10 mouse cellular contexts compared by ENCODE assay signal in the genomic region with DNA sequence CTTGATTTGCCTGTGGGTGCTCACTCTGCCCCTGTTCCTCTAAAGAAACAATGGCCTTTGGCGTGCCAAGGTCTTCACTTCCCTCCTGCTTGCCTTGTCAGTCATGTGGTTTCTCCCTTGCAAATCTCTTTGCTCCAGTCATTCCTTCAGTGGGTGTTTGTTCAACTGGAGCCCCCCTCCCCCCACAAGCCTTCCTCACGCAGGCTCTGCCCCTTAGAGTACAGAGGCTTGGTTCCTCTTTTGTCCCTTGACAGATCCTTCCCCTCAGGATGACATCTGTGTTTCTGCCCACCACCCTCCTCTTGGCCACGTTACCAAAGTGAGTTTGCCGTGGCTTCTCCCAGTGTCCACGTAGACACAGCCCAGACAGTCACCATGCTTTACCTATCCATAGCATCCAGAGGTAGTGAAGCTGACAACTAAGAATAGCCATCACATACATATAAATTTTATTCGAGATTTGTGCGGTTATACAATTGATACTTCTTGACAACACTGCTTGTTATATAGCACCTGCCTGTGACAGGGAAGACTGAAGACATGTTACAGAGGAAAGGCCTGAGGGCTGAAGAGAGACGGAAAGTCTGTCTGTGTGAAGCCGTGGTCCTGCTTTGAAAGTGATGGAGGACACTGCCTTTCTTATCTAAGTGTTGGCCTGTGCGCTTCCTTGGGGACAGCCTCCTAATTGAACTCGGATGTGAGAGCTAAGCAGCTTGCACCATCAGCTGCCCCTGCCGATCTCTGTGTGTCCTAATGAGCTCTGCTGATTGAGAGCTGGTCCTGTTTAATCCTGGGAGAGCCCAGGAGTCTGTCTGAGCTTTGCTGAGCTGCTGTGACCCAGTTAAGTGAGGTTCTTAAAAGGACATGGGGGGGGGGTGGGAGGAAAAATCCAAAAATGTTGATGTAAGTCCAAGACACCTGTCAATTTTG.
DNase-seq lines count a peak whose midpoint lies in the region; ATAC-seq lines count a peak whose summit lies in the region.
"Had no signal": no experiment of that assay in that cellular context is flagged by ENCODE, and none has a peak within 500 bp of the region (broad histone marks: within the 10 kb centered on the region; RNA-seq: fewer than 3 reads in every experiment).

No protein-coding gene starts in this region.

- 42% methylated on average over 12 of the region's 12 CpGs for WGBS in hindbrain, embryonic 11.5 days
- WGBS in hindbrain, embryonic 16.5 days = 40% methylated on average over 12 of the region's 12 CpGs
- 38% methylated on average over 12 of the region's 12 CpGs for WGBS in hindbrain, embryonic 14.5 days
- 29% methylated on average over 12 of the region's 12 CpGs for WGBS in midbrain, embryonic 16.5 days

- H3K4me1 ChIP-seq in hindbrain, embryonic 11.5 days (replicated peaks; ENCODE audit: control insufficient read depth, insufficient read depth, low read length) = no peaks in the 10 kb centered on the region
- peaks cover 4% of the 10 kb centered on the region; the same call in 1 of the 2 replicates for H3K4me1 ChIP-seq in hindbrain, embryonic 16.5 days (ENCODE audit: control insufficient read depth, insufficient read depth, low read depth, low read length)
- H3K4me1 ChIP-seq in hindbrain, embryonic 14.5 days (replicated peaks; ENCODE audit: control insufficient read depth, insufficient read depth, low read length) = peaks cover 11% of the 10 kb centered on the region; the same call in 1 of the 2 replicates
- H3K4me1 ChIP-seq in midbrain, embryonic 16.5 days (ENCODE audit: control insufficient read depth, insufficient read depth, low read length) = peaks cover 16% of the 10 kb centered on the region

- H3K9ac ChIP-seq in hindbrain, embryonic 11.5 days (ENCODE audit: low read depth, low read length) = no peak overlapping the region
- H3K9ac ChIP-seq in hindbrain, embryonic 16.5 days (ENCODE audit: low read depth, low read length) = no peak overlapping the region
- no peak overlapping the region for H3K9ac ChIP-seq in hindbrain, embryonic 14.5 days
- no peak overlapping the region for H3K9ac ChIP-seq in midbrain, embryonic 16.5 days (ENCODE audit: low read depth, low read length)

- no peaks in the 10 kb centered on the region for H3K36me3 ChIP-seq in hindbrain, embryonic 11.5 days (ENCODE audit: control insufficient read depth, insufficient read depth, low read length)
- no peaks in the 10 kb centered on the region for H3K36me3 ChIP-seq in hindbrain, embryonic 16.5 days (ENCODE audit: control insufficient read depth, insufficient read depth, low read length)
- no peaks in the 10 kb centered on the region for H3K36me3 ChIP-seq in hindbrain, embryonic 14.5 days (replicated peaks; ENCODE audit: control insufficient read depth, insufficient read depth)
- no peaks in the 10 kb centered on the region for H3K36me3 ChIP-seq in midbrain, embryonic 16.5 days (ENCODE audit: control insufficient read depth, insufficient read depth, low read length)

- peak; percentile 32 for DNase-seq in hindbrain, embryonic 11.5 days (ENCODE audit: low spot score)
- no peak for DNase-seq in hindbrain, embryonic 14.5 days (ENCODE audit: low spot score)
- no peak for DNase-seq in layer of hippocampus, postnatal 10 days (ENCODE audit: low spot score in 2 of 2)
- DNase-seq in thymus, postnatal 0 days (ENCODE audit: low spot score) = no peak
- DNase-seq: adrenal gland, postnatal 10 days had no signal

- no peaks in the 10 kb centered on the region for H3K9me3 ChIP-seq in hindbrain, embryonic 11.5 days (ENCODE audit: control insufficient read depth, low read length)
- no peaks in the 10 kb centered on the region for H3K9me3 ChIP-seq in hindbrain, embryonic 16.5 days (ENCODE audit: control insufficient read depth, low read length)
- no peaks in the 10 kb centered on the region for H3K9me3 ChIP-seq in hindbrain, embryonic 14.5 days (ENCODE audit: control insufficient read depth, low read length)
- no peaks in the 10 kb centered on the region for H3K9me3 ChIP-seq in midbrain, embryonic 16.5 days (replicated peaks; ENCODE audit: control insufficient read depth, low read length, poor library complexity, severe bottlenecking)

- no peak overlapping the region for H3K4me2 ChIP-seq in hindbrain, embryonic 11.5 days (replicated peaks; ENCODE audit: low read depth, low read length)
- no peak overlapping the region for H3K4me2 ChIP-seq in hindbrain, embryonic 16.5 days (ENCODE audit: low read length)
- no peak overlapping the region for H3K4me2 ChIP-seq in hindbrain, embryonic 14.5 days (replicated peaks)
- H3K4me2 ChIP-seq in midbrain, embryonic 16.5 days (ENCODE audit: low read length) = no peak overlapping the region

- peak overlapping the region; percentile 20; the same call in 1 of the 2 replicates for H3K27ac ChIP-seq in hindbrain, embryonic 11.5 days (ENCODE audit: low read depth, low read length)
- no peak overlapping the region for H3K27ac ChIP-seq in hindbrain, embryonic 16.5 days (ENCODE audit: low read depth, low read length)
- H3K27ac ChIP-seq in hindbrain, embryonic 14.5 days = 0 out of 2 replicates have a peak overlapping the region, but pooled peaks have one; percentile 9
- 0 out of 2 replicates have a peak overlapping the region, but pooled peaks have one; percentile 5 for H3K27ac ChIP-seq in midbrain, embryonic 16.5 days (ENCODE audit: low read length)

- H3K27me3 ChIP-seq in hindbrain, embryonic 11.5 days (ENCODE audit: control insufficient read depth, insufficient read depth, low read length) = no peaks in the 10 kb centered on the region
- no peaks in the 10 kb centered on the region for H3K27me3 ChIP-seq in hindbrain, embryonic 16.5 days (replicated peaks; ENCODE audit: control insufficient read depth, insufficient read depth, low read length)
- H3K27me3 ChIP-seq in hindbrain, embryonic 14.5 days (ENCODE audit: control insufficient read depth, insufficient read depth, low read length) = no peaks in the 10 kb centered on the region
- no peaks in the 10 kb centered on the region for H3K27me3 ChIP-seq in midbrain, embryonic 16.5 days (ENCODE audit: control insufficient read depth, insufficient read depth, low read depth, low read length)

- no peak overlapping the region for H3K4me3 ChIP-seq in hindbrain, embryonic 11.5 days (ENCODE audit: low read depth, low read length)
- no peak overlapping the region for H3K4me3 ChIP-seq in hindbrain, embryonic 16.5 days (ENCODE audit: low read length)
- no peak overlapping the region for H3K4me3 ChIP-seq in hindbrain, embryonic 14.5 days (replicated peaks; ENCODE audit: low read length)
- H3K4me3 ChIP-seq in midbrain, embryonic 16.5 days (ENCODE audit: low read depth, low read length) = no peak overlapping the region

- ATAC-seq in hindbrain, embryonic 11.5 days (ENCODE audit: low FRiP score) = peak; percentile 43
- no peak for ATAC-seq in hindbrain, embryonic 16.5 days
- peak; percentile 98 for ATAC-seq in common myeloid progenitor, adult 5-6 weeks (replicated peaks; ENCODE audit: low read depth, poor library complexity, severe bottlenecking)
- ATAC-seq in hindbrain, embryonic 14.5 days (ENCODE audit: low FRiP score) = peak; percentile 31; the same call in 1 of the 2 replicates
- peak; percentile 39 for ATAC-seq in midbrain, embryonic 16.5 days
- no peak for ATAC-seq in frontal cortex, adult (ENCODE audit: low TSS enrichment)
- ATAC-seq: intestine, embryonic 16.5 days had no signal

Comparison
In these comparisons a context has a peak if more than half of its experiments do, and no peak if none do; other contexts are left out.
1. ATAC-seq: peak in hindbrain, embryonic 11.5 days (single experiment), common myeloid progenitor, adult 5-6 weeks (single experiment), hindbrain, embryonic 14.5 days (single experiment) and midbrain, embryonic 16.5 days (single experiment); none in hindbrain, embryonic 16.5 days (single experiment) and frontal cortex, adult (single experiment).